Comparison of ENCODE assay signal across 19 mouse cellular contexts in the genomic region with DNA sequence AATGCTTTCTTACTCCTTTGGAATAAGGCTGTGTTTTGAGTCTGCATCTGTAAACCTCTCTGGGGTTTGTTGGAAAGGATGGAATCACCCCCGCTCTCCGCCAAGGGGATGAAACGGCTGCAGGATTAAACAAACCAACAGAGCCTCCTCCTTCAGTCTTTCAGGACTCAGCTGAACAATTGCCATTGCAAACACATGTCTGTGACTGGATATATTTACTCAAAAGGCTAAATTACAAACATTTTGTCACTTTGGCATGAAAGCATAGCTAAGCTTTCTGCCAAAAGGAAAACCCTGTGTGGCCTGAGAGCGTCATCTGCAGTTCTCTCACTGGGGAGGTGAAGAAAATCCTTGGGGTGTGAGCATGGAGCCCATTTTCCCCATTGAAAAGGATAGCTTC.
A peak's percentile ranks its signal among the peaks of the same experiment; 100 is the strongest.
DNase-seq lines count a peak whose midpoint lies in the region; ATAC-seq and TF ChIP-seq lines count a peak whose summit lies in the region.
"Had no signal": no experiment of that assay in that cellular context is flagged by ENCODE, and none has a peak within 500 bp of the region (broad histone marks: within the 10 kb centered on the region; RNA-seq: fewer than 3 reads in every experiment).

No protein-coding gene starts in this region.

- no peak overlapping the region for H3K9ac ChIP-seq in forebrain, embryonic 14.5 days (ENCODE audit: low read length)
- H3K9ac ChIP-seq in forebrain, embryonic 12.5 days: no peak overlapping the region
- H3K9ac ChIP-seq in lung, embryonic 16.5 days (ENCODE audit: low read length): no peak overlapping the region
- H3K9ac ChIP-seq in CH12.LX (ENCODE audit: insufficient read depth, low read depth): no peak overlapping the region
- H3K9ac ChIP-seq: heart, embryonic 15.5 days; hindbrain, embryonic 14.5 days had no signal

- dilution Hi-C loops in CH12.LX (cut with MboI; ENCODE audit: extremely low pct_ligation_motif_present, extremely low pct_unique_long_range_greater_than_20kb, low sequenced_read_pairs): no loop called here

- in situ Hi-C loops in CH12.LX (cut with MboI; ENCODE audit: low pct_ligation_motif_present, low pct_unique_long_range_greater_than_20kb, low sequenced_read_pairs): no loop called here

- no peaks in the 10 kb centered on the region for H3K27me3 ChIP-seq in forebrain, embryonic 14.5 days (replicated peaks; ENCODE audit: control insufficient read depth, insufficient read depth, low read length)
- H3K27me3 ChIP-seq in forebrain, embryonic 12.5 days: peaks cover 43% of the 10 kb centered on the region
- H3K27me3 ChIP-seq in lung, embryonic 16.5 days (ENCODE audit: control insufficient read depth, insufficient read depth, low read depth, low read length): no peaks in the 10 kb centered on the region
- no peaks in the 10 kb centered on the region for H3K27me3 ChIP-seq in CH12.LX (replicated peaks)
- H3K27me3 ChIP-seq: heart, embryonic 15.5 days had no signal

- no peaks in the 10 kb centered on the region for H3K9me3 ChIP-seq in forebrain, embryonic 14.5 days (replicated peaks; ENCODE audit: control insufficient read depth, low read length)
- H3K9me3 ChIP-seq in forebrain, embryonic 12.5 days: no peaks in the 10 kb centered on the region
- no peaks in the 10 kb centered on the region for H3K9me3 ChIP-seq in lung, embryonic 16.5 days (ENCODE audit: control insufficient read depth, low read length)
- no peaks in the 10 kb centered on the region for H3K9me3 ChIP-seq in CH12.LX (replicated peaks; ENCODE audit: low read length)
- H3K9me3 ChIP-seq: heart, embryonic 15.5 days; hindbrain, embryonic 10.5 days had no signal

- TF ChIP-seq EP300 in CH12.LX (IDR thresholded peaks at IDR 0.05; ENCODE audit: low read length): no peak

- ATAC-seq in forebrain, embryonic 14.5 days: no peak
- no peak for ATAC-seq in forebrain, embryonic 12.5 days (ENCODE audit: low FRiP score)
- ATAC-seq in lung, embryonic 16.5 days (ENCODE audit: low read depth): peak; percentile 51
- ATAC-seq: activated CD4-positive, CD25-positive, alpha-beta regulatory T cell, adult 4 months; Patski had no signal

- TF ChIP-seq CTCF in CH12.LX (conservative IDR thresholded peaks at IDR 0.05 in 1 of 2, IDR thresholded peaks at IDR 0.05 in 1 of 2; ENCODE audit: low read depth in 2 of 2, low read length in 2 of 2): no peak

- no peak overlapping the region for H3K27ac ChIP-seq in forebrain, embryonic 14.5 days (ENCODE audit: low read depth, low read length)
- no peak overlapping the region for H3K27ac ChIP-seq in forebrain, embryonic 12.5 days
- no peak overlapping the region for H3K27ac ChIP-seq in lung, embryonic 16.5 days (ENCODE audit: low read length)
- 0 out of 2 replicates have a peak overlapping the region, but pooled peaks have one; percentile 78 for H3K27ac ChIP-seq in CH12.LX (ENCODE audit: insufficient read depth, low read depth)
- H3K27ac ChIP-seq: heart, adult 2 months; heart, embryonic 15.5 days; hindbrain, embryonic 10.5 days; hindbrain, embryonic 14.5 days had no signal

- no peaks in the 10 kb centered on the region for H3K79me2 ChIP-seq in CH12.LX (replicated peaks; ENCODE audit: control insufficient read depth, extremely low read depth, insufficient read depth, poor library complexity, severe bottlenecking)

- H3K36me3 ChIP-seq in forebrain, embryonic 14.5 days (ENCODE audit: control insufficient read depth, insufficient read depth, low read length): no peaks in the 10 kb centered on the region
- no peaks in the 10 kb centered on the region for H3K36me3 ChIP-seq in forebrain, embryonic 12.5 days (replicated peaks)
- H3K36me3 ChIP-seq in lung, embryonic 16.5 days (ENCODE audit: control insufficient read depth, insufficient read depth, low read length): no peaks in the 10 kb centered on the region
- H3K36me3 ChIP-seq in CH12.LX (replicated peaks in 1 of 2; ENCODE audit: control insufficient read depth in 1 of 2, insufficient read depth in 1 of 2, low read length in 1 of 2): no peaks in the 10 kb centered on the region
- H3K36me3 ChIP-seq: heart, embryonic 15.5 days; hindbrain, embryonic 10.5 days had no signal

- no peak for TF ChIP-seq RAD21 in CH12.LX (IDR thresholded peaks at IDR 0.05; ENCODE audit: low read depth, low read length)

- DNase-seq in forebrain, embryonic 14.5 days (ENCODE audit: low spot score): peak; percentile 12
- no peak for DNase-seq in lung, postnatal 36 days
- no peak for DNase-seq in CH12.LX (ENCODE audit: extremely low read depth)
- DNase-seq in lung, postnatal 4 days: peak; percentile 25 to 38
- DNase-seq in frontal cortex, adult 2 months (ENCODE audit: extremely low spot score in 1 of 2, low spot score in 1 of 2): no peak
- DNase-seq: adrenal gland, postnatal 14 days; cerebellum, adult 18-20 months; cerebellum, postnatal 10 days; gastrocnemius, postnatal 10 days; heart, adult 2 months; heart, postnatal 14 days had no signal

- H3K4me2 ChIP-seq in forebrain, embryonic 14.5 days (ENCODE audit: low read length): no peak overlapping the region
- H3K4me2 ChIP-seq in forebrain, embryonic 12.5 days: no peak overlapping the region
- no peak overlapping the region for H3K4me2 ChIP-seq in lung, embryonic 16.5 days (ENCODE audit: low read depth, low read length)
- H3K4me2 ChIP-seq in CH12.LX (ENCODE audit: insufficient read depth, low read depth, poor library complexity, severe bottlenecking): no peak overlapping the region
- H3K4me2 ChIP-seq: heart, embryonic 11.5 days; heart, embryonic 15.5 days; hindbrain, embryonic 14.5 days had no signal

- WGBS in forebrain, embryonic 14.5 days: 65% methylated on average over 4 of the region's 4 CpGs
- WGBS in forebrain, embryonic 12.5 days: 74% methylated on average over 4 of the region's 4 CpGs
- WGBS in lung, embryonic 16.5 days: 44% methylated on average over 4 of the region's 4 CpGs

- no peak for TF ChIP-seq POLR2A in CH12.LX (IDR thresholded peaks at IDR 0.05; ENCODE audit: low read depth, low read length)

- H3K4me3 ChIP-seq in forebrain, embryonic 14.5 days (ENCODE audit: low read depth, low read length): no peak overlapping the region
- no peak overlapping the region for H3K4me3 ChIP-seq in forebrain, embryonic 12.5 days (replicated peaks)
- H3K4me3 ChIP-seq in lung, embryonic 16.5 days (ENCODE audit: low read length): no peak overlapping the region
- no peak overlapping the region for H3K4me3 ChIP-seq in CH12.LX (replicated peaks in 1 of 3; ENCODE audit: low read depth in 2 of 3, low read length in 2 of 3, poor library complexity in 1 of 3)
- H3K4me3 ChIP-seq: heart, adult 2 months; heart, embryonic 15.5 days; hindbrain, embryonic 10.5 days had no signal

- peaks cover 29% of the 10 kb centered on the region for H3K4me1 ChIP-seq in forebrain, embryonic 14.5 days (ENCODE audit: control insufficient read depth, insufficient read depth, low read length)
- H3K4me1 ChIP-seq in forebrain, embryonic 12.5 days: peaks cover 29% of the 10 kb centered on the region
- H3K4me1 ChIP-seq in lung, embryonic 16.5 days (replicated peaks; ENCODE audit: control insufficient read depth, insufficient read depth, low read length): peaks cover 4% of the 10 kb centered on the region; the same call in 1 of the 2 replicates
- peaks cover 19 to 40% of the 10 kb centered on the region in 2 experiments for H3K4me1 ChIP-seq in CH12.LX (ENCODE audit: control insufficient read depth in 1 of 2, insufficient read depth in 2 of 2)
- H3K4me1 ChIP-seq: heart, embryonic 15.5 days had no signal

TF ChIP-seq in CH12.LX, 34 proteins besides CTCF, POLR2A, EP300 and RAD21:
- TF ChIP-seq NELFE (IDR thresholded peaks at IDR 0.05; ENCODE audit: low read depth, low read length) (no peak), UBTF (IDR thresholded peaks at IDR 0.05; ENCODE audit: low read depth, low read length) (no peak), ETS1 (conservative IDR thresholded peaks at IDR 0.05; ENCODE audit: low read depth, low read length) (no peak), IRF4 (IDR thresholded peaks at IDR 0.05; ENCODE audit: low read depth, low read length) (no peak), ZMIZ1 (IDR thresholded peaks at IDR 0.05; ENCODE audit: low read depth, low read length) (no peak), CHD2 (IDR thresholded peaks at IDR 0.05; ENCODE audit: low read length) (no peak), SMC3 (IDR thresholded peaks at IDR 0.05; ENCODE audit: low read depth, low read length) (no peak), JUND (conservative IDR thresholded peaks at IDR 0.05; ENCODE audit: low read depth, low read length) (no peak)

Comparison
In these comparisons a context has a peak if more than half of its experiments do, and no peak if none do; other contexts are left out.
1. DNase-seq: peak in forebrain, embryonic 14.5 days (single experiment) and lung, postnatal 4 days (2 of 2); none in lung, postnatal 36 days (single experiment), CH12.LX (single experiment) and frontal cortex, adult 2 months (0 of 2).